Mouse (Mus musculus) intestine, embryonic 15.5 days (tissue): ENCODE results near the gene Lhb. TPM values are rescaled to one million over a fixed set of nuclear protein-coding genes. Genes with fewer than 3 reads are reported as not detected.

ENCODE experiments used
- ATAC-seq: fragments of 200-750 bp; cut with Nextera tagmentation; 2 replicates; pipeline ENCODE4 v1.8.0; 2017; ENCODE audit warnings: moderate TSS enrichment, moderate library complexity
- H3K27ac ChIP-seq: fragments of 300-500 bp; sonication (generic); 2 replicates; pipeline ENCODE4 v1.5.1; 2015; ENCODE audit warnings: mild to moderate bottlenecking, inconsistent platforms
- H3K27me3 ChIP-seq: fragments of 300-500 bp; sonication (generic); replicated peaks from 2 replicates; pipeline ENCODE4 v1.6.1; 2015; ENCODE audit warnings: inconsistent platforms
- H3K36me3 ChIP-seq: fragments of 300-500 bp; sonication (generic); 2 replicates; pipeline ENCODE4 v1.6.1; 2015; ENCODE audit warnings: inconsistent platforms
- H3K4me1 ChIP-seq: fragments of 300-500 bp; sonication (generic); replicated peaks from 2 replicates; pipeline ENCODE4 v1.6.1; 2015; ENCODE audit warnings: inconsistent platforms
- H3K4me2 ChIP-seq: fragments of 300-500 bp; sonication (generic); replicated peaks from 2 replicates; pipeline ENCODE4 v1.6.1; 2015; ENCODE audit warnings: mild to moderate bottlenecking, inconsistent platforms
- H3K4me3 ChIP-seq: fragments of 300-500 bp; sonication (generic); replicated peaks from 2 replicates; pipeline ENCODE4 v1.5.1; 2015; ENCODE audit warnings: inconsistent platforms
- H3K9ac ChIP-seq: fragments of 300-500 bp; sonication (generic); 2 replicates; pipeline ENCODE4 v1.6.1; 2015; ENCODE audit warnings: inconsistent platforms
- H3K9me3 ChIP-seq: fragments of 300-500 bp; sonication (generic); 2 replicates; pipeline ENCODE4 v1.6.1; 2016; ENCODE audit warnings: inconsistent platforms
- WGBS: fragments of 180-500 bp; shearing (Covaris S2); methylation state at CpG from one replicate; pipeline ENCODE4 v1.1.7; 2015; 5-methylcytosine and 5-hydroxymethylcytosine counted together
- polyA plus RNA-seq: library from polyadenylated mRNA; unstranded; fragments of >200 nt; fragmentation: Nextera tagmentation; extraction: Ambion mirVana; gene quantifications from 2 replicates; pipeline ENCODE4 v1.2.1, GENCODE M21; 2015

Lhb gene
- polyA plus RNA-seq, 1 experiment from 2014 or later: 0.52 TPM

DNA sequence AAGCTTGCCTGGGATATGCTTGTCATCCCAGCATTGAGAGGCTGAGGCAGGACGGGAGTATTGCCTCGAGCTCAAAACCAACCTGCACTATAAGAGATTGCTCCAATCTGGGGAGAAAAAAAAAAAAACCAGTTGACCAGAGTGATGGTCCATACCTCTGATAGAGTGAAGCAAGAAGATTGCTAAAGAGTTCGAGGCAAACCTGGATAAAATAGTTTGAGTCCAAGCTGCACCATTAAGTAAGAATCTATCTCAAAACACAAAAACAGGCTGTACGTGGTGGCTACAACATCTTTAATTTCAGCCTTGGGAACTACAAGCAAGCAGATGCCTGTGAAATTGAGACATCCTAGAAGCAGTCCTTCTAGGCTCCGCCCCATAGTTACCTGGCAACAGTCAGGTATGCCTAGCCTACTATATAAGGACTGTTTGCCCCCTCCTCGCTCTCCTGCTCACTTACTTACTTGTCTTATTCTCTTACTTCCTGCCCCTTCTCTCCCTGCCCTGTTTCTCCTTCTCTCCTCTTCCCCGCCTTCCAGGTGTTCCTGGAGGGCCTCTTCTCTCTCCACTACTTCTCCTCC lies 46.6 kb downstream of the Lhb start:
- Histone ChIP-seq H3K4me2 (peak overlapping the region; percentile 89), H3K9ac (peak overlapping the region; percentile 90; the same call in 1 of the 2 replicates), H3K4me1 (peaks cover 18% of the 10 kb centered on the region), H3K9me3 (no peaks in the 10 kb centered on the region), H3K27ac (no peak overlapping the region), H3K27me3 (no peaks in the 10 kb centered on the region), H3K4me3 (peak overlapping the region; percentile 86), H3K36me3 (peaks cover 16% of the 10 kb centered on the region)
- WGBS: 28% methylated on average over 7 of the region's 7 CpGs
- peak; percentile 48; the same call in 1 of the 2 replicates for ATAC-seq

DNA sequence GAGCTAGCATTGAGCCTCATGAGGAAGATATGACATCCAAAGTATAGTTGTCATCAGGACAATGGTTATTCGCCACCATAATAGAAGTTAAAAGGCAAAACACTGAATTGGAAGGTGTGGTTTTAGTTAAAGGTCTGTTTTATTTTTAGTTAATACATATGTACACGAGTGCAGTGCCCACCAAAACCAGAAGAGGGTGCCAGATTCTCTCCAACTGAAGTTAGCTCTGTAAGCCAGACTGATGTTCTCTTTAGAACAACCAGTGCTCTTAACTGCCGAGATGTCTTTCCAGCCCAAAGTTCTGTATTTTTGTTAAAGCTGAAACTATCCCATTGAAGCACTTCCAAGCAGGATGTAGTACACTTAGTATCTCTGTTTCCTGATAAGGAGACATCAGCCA lies 50.2 kb downstream of the Lhb start:
- Histone ChIP-seq H3K9me3 (no peaks in the 10 kb centered on the region), H3K4me1 (peaks cover 11% of the 10 kb centered on the region), H3K27me3 (no peaks in the 10 kb centered on the region), H3K27ac (no peak overlapping the region), H3K4me3 (no peak overlapping the region), H3K4me2 (no peak overlapping the region), H3K9ac (no peak overlapping the region), H3K36me3 (no peaks in the 10 kb centered on the region)
- 9% methylated on average over 3 of the region's 3 CpGs for WGBS
- ATAC-seq: no peak

Other genes starting within 250 kb of the Lhb start
- not detected in 2 replicates for gene Gfy, start 241.3 kb upstream of the Lhb start, polyA plus RNA-seq
- gene Pth2, start 239.8 kb upstream of the Lhb start, polyA plus RNA-seq: not detected in 2 replicates
- gene Ccdc155, start 215.9 kb upstream of the Lhb start, polyA plus RNA-seq: 0.61 and 0.69 TPM in 2 replicates
- 1.0 and 1.1 TPM in 2 replicates for gene Dkkl1, start 208.7 kb upstream of the Lhb start, polyA plus RNA-seq
- 93.2 and 97.0 TPM in 2 replicates for gene Tead2, start 205.1 kb upstream of the Lhb start, polyA plus RNA-seq
- gene Cd37, start 181.7 kb upstream of the Lhb start, polyA plus RNA-seq: 3.5 and 3.6 TPM in 2 replicates
- gene Slc6a16, start 179.7 kb upstream of the Lhb start, polyA plus RNA-seq: not detected in 2 replicates
- gene Slc6a21, start 143.3 kb upstream of the Lhb start, polyA plus RNA-seq: not detected in 2 replicates
- gene Trpm4, start 87.0 kb upstream of the Lhb start, polyA plus RNA-seq: 20.4 and 29.1 TPM in 2 replicates
- 0.97 and 1.2 TPM in 2 replicates for gene Hrc, start 85.5 kb upstream of the Lhb start, polyA plus RNA-seq
- gene Ppfia3, start 53.8 kb upstream of the Lhb start, polyA plus RNA-seq: 5.6 and 6.9 TPM in 2 replicates
- gene Lin7b, start 50.2 kb upstream of the Lhb start, polyA plus RNA-seq: 1.9 and 2.4 TPM in 2 replicates
- 195 and 200 TPM in 2 replicates for gene Snrnp70, start 25.1 kb upstream of the Lhb start, polyA plus RNA-seq
- 0.13 and 0.19 TPM in 2 replicates for gene Kcna7, start 15.2 kb upstream of the Lhb start, polyA plus RNA-seq
- gene Ntf5, start 7.1 kb upstream of the Lhb start, polyA plus RNA-seq: 1.7 and 2.1 TPM in 2 replicates
- gene Gys1, start 14.0 kb downstream of the Lhb start, polyA plus RNA-seq: 39.6 and 42.4 TPM in 2 replicates
- gene Ruvbl2, start 17.3 kb downstream of the Lhb start, polyA plus RNA-seq: 147 and 150 TPM in 2 replicates
- gene Ftl1, start 39.1 kb downstream of the Lhb start, polyA plus RNA-seq: 5,581 and 6,050 TPM in 2 replicates
- gene Bax, start 46.1 kb downstream of the Lhb start, polyA plus RNA-seq: 181 and 185 TPM in 2 replicates
- 1.8 and 1.9 TPM in 2 replicates for gene Tulp2, start 61.1 kb downstream of the Lhb start, polyA plus RNA-seq
- not detected in 2 replicates for gene Gm45808, start 66.0 kb downstream of the Lhb start, polyA plus RNA-seq
- gene Dhdh, start 68.0 kb downstream of the Lhb start, polyA plus RNA-seq: 2.6 and 2.7 TPM in 2 replicates
- 209 and 229 TPM in 2 replicates for gene Nucb1, start 89.6 kb downstream of the Lhb start, polyA plus RNA-seq
- gene Ppp1r15a, start 105.4 kb downstream of the Lhb start, polyA plus RNA-seq: 16.5 and 17.0 TPM in 2 replicates
- gene Plekha4, start 105.5 kb downstream of the Lhb start, polyA plus RNA-seq: 0.83 and 1.5 TPM in 2 replicates
- gene Hsd17b14, start 134.1 kb downstream of the Lhb start, polyA plus RNA-seq: 2.1 and 2.8 TPM in 2 replicates
- 59.5 and 67.6 TPM in 2 replicates for gene Bcat2, start 149.3 kb downstream of the Lhb start, polyA plus RNA-seq
- 0.18 and 0.30 TPM in 2 replicates for gene Fgf21, start 194.7 kb downstream of the Lhb start, polyA plus RNA-seq
- 0.38 and 0.73 TPM in 2 replicates for gene Fut1, start 196.5 kb downstream of the Lhb start, polyA plus RNA-seq
- gene Izumo1, start 201.0 kb downstream of the Lhb start, polyA plus RNA-seq: 0.13 TPM in 1 of 2 replicates, not detected in the other
- gene Rasip1, start 206.7 kb downstream of the Lhb start, polyA plus RNA-seq: 9.8 and 9.9 TPM in 2 replicates
- 5.2 and 7.3 TPM in 2 replicates for gene Mamstr, start 219.2 kb downstream of the Lhb start, polyA plus RNA-seq
- gene Fut2, start 245.6 kb downstream of the Lhb start, polyA plus RNA-seq: 12.2 and 12.8 TPM in 2 replicates